14 mouse cellular contexts compared by ENCODE assay signal in genomic region chr14:53991390-53991789, GRCm38 (mm10).
DNase-seq lines count a peak whose midpoint lies in the region; ATAC-seq and TF ChIP-seq lines count a peak whose summit lies in the region.
"Had no signal": no experiment of that assay in that cellular context is flagged by ENCODE, and none has a peak within 500 bp of the region (broad histone marks: within the 10 kb centered on the region; RNA-seq: fewer than 3 reads in every experiment).

No protein-coding gene starts in this region.

- no peak for DNase-seq in frontal cortex, postnatal 25 days (ENCODE audit: low spot score in 2 of 2)
- peak; percentile 3 for DNase-seq in T-cell, adult 2 months (ENCODE audit: low spot score)
- DNase-seq in midbrain, postnatal 0 days (ENCODE audit: low spot score): no peak
- DNase-seq in thymus, postnatal 10 days (ENCODE audit: low spot score in 2 of 2): peak; percentile 23 to 34
- no peak for DNase-seq in yolk sac, embryonic 10.5 days (ENCODE audit: low spot score)
- no peak for DNase-seq in adrenal gland, postnatal 25 days
- DNase-seq: adrenal gland, postnatal 36 days; cerebellum, adult 9-11 months; heart, postnatal 4 days; kidney, adult 18-20 months; kidney, postnatal 10 days; lung, postnatal 10 days had no signal

- H3K4me2 ChIP-seq in midbrain, postnatal 0 days (ENCODE audit: low read depth, low read length, poor library complexity, severe bottlenecking): no peak overlapping the region

- peak; percentile 89 for ATAC-seq in frontal cortex, adult (ENCODE audit: low TSS enrichment)
- ATAC-seq in midbrain, postnatal 0 days (ENCODE audit: low FRiP score): 0 out of 2 replicates have a peak, but pooled peaks have one; percentile 14

- no peak overlapping the region for H3K4me3 ChIP-seq in midbrain, postnatal 0 days (ENCODE audit: low read depth, low read length)
- H3K4me3 ChIP-seq: layer of hippocampus, adult 2 months had no signal

- peaks cover 9% of the 10 kb centered on the region for H3K4me1 ChIP-seq in midbrain, postnatal 0 days (ENCODE audit: insufficient read depth, low read length)

- H3K36me3 ChIP-seq in midbrain, postnatal 0 days (ENCODE audit: insufficient read depth, low read length): no peaks in the 10 kb centered on the region

- TF ChIP-seq CTCF in midbrain, postnatal 0 days (IDR thresholded peaks at IDR 0.05): no peak

- WGBS in midbrain, postnatal 0 days: 39% methylated on average over 4 of the region's 4 CpGs

- H3K27me3 ChIP-seq in midbrain, postnatal 0 days (ENCODE audit: insufficient read depth, low read length): no peaks in the 10 kb centered on the region

- no peak overlapping the region for H3K27ac ChIP-seq in midbrain, postnatal 0 days (ENCODE audit: low read depth, low read length)
- H3K27ac ChIP-seq: layer of hippocampus, adult 2 months had no signal

- no peak overlapping the region for H3K9ac ChIP-seq in midbrain, postnatal 0 days (replicated peaks; ENCODE audit: low read length, poor library complexity, severe bottlenecking)

- H3K9me3 ChIP-seq in midbrain, postnatal 0 days (ENCODE audit: low read length): no peaks in the 10 kb centered on the region

Comparison
In these comparisons a context has a peak if more than half of its experiments do, and no peak if none do; other contexts are left out.
1. DNase-seq: peak in T-cell, adult 2 months (single experiment) and thymus, postnatal 10 days (2 of 2); none in frontal cortex, postnatal 25 days (0 of 2), midbrain, postnatal 0 days (single experiment), yolk sac, embryonic 10.5 days (single experiment) and adrenal gland, postnatal 25 days (single experiment).